Mouse (Mus musculus) embryo, embryonic 10.5 days (tissue): ENCODE measurements around the gene Acpp.
A peak's percentile ranks its signal among the peaks of the same experiment; 100 is the strongest.

Experiments used
- DNase-seq: peaks from one replicate; pipeline ENCODE4 v3.0.0-alpha.2; 2015; ENCODE audit warnings: low spot score

Acpp gene

DNA sequence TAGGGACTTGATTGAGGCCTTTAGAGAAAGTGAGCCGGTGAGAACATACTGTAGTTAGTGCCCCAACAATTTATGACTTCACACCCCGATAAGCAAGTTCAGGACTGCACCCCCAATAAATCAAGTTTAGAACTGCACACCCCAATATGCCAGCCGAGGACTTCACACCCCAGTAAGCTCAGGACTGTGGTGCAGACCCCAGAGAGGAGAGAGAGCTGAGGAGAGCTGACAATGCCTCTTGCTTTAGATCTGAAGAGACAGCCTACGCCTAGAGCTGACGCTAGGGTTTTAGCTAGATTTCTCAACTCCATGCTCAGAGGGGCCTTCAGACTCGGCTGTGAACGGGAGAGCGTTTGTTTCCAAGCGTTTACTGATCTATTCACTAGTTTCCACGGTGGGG is 32.7 kb downstream of the Acpp start:
- no peak for DNase-seq

DNA sequence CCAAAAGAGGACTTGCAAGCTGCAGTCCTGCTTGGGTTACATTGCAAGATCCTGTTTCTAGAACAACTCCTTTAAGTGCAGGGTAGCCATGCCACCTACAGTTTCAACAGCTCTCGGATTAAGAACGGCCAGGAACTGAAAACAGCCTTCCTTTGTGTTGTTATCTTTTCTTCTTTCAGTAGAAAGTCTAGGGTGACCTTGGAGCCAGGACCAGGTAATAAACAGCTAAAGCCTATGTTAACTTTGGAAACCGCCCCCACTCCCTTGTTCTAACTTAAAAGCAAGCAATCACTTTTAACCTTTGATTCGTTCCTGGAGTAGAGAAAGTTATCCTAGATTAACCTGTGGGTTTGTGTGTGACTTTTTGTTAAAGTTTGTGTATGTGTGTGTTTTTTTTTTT is 33.2 kb downstream of the Acpp start:
- DNase-seq: no peak

DNA sequence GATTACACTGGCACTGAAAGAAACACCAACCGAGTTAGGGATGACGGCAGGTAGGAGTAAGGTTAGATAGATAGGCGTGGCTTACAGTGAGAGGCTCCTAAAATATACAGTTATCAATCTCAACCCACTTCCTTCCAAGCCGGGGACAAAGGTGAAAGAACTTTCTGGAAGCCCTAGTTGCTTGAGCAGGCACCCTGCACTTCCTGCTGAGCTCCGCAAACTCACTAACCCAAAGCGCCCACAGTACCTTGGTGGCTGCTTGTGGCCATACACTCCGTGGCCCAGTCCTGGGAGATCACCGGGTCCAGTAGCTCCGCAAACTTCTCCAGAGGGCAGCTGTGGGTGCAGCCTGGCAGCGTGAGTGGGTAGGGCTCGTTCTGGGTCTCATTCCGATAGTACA is 37.0 kb downstream of the Acpp start:
- no peak for DNase-seq

DNA sequence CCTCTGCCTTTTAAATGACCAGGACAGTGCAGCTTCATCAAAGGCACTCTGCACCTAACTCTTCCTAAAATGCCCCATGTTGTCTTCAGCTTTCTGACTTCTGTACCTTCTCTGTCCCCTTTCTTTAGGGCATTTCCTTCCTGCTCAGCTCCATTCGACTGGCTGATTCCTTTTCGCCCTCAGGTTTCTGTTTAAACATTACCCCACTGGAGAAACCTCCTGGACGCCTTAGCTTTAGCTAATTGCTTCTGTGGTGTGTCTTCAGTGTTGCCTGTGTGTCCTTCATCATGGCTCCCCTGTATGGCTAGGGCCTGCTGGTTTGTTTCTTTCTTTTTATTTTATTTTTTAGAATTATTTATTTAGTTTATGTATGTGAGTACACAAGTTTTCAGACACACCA is 40.5 kb downstream of the Acpp start:
- no peak for DNase-seq

DNA sequence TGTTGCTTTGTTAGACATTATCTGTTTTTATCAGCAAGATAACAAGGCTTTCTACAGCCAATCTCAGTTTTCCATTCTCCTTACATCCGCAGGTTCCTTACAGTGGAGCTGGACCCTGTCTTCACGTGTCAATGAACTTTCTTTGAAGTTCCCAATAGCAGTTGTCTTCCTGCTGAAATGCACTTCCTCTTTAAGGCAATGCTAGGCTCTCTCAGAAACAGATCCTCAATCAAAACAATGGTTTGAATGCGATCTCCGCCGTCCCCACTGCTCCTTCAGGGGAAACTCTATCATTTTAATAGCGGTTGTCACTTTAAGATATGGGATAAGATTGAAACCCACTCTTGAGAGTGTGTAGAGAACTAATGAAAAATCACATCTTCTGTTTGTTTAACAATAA is 52.6 kb downstream of the Acpp start:
- no peak for DNase-seq

DNA sequence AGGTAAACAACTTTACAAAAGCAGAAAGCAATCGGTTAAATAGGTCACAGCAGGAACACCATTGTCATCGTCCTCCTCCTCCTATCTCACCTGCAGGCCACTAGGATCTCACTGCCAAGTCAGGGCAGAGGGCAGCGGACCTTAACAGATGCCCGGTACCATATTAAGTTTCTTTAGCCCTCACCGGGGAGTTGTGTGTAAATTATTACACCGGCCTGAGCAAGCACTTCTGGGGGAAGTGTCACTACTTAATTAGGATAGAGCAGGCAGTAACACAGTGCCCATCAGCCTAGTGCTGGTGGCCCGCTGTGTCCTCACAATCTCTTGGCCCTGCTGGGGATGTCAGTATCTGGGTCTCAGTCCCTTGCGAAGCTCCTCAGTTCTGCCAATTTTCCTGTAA is 55.0 kb downstream of the Acpp start:
- DNase-seq: no peak

DNA sequence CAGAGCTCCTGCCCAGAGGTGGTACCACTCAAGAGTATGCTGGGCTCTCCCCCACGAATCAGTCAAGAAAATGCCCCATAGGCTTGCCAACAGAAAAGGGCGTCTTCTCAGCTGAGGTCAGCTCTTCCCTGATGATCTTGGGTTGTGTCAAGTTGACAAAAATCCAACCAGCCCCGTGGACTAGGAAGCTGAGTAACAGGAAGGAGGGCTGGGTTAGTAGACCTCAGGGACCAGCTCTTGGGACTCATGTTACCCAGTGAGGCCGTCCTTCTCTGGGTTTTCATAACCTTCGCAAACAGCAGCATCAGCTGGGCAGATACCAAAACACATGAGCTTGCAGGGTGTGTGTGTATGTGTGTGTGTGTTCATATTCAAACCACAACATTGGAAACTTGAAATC is 55.8 kb downstream of the Acpp start:
- no peak for DNase-seq

DNA sequence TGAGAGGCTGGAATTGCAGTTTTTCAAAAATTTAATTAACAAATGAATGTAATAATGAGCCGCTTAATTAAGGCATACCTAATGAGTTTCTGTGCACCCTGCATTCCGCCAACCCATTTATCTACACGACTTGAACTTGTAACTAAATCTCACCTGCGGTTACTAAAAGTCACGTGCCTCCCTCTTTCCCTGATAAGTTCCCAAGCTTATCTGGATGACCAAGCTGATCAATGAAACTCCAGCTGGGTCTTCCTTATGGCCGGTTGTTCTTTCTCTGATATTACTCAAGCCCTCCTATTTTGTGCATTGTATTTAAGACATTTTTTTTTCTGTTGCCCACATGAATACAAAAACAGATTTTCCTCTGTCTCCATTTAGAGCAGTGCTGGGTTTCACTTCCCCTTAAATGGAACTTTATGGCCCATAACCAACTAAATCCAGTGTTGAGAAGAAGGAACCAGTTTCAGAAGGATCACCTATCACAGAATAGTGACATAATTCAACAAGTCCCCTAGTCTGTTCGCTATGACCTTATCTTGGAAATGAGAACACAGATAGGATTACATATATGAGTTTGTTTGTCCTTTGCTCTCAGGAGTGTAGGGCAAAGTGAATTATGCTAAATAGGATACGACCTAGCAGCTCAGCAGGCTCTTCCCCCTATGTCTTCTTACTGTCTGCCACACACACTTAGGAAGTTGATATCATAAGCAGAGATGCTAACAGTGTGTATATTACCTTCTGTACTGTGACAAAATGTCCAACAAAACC is 56.6 kb downstream of the Acpp start:
- no peak for DNase-seq

DNA sequence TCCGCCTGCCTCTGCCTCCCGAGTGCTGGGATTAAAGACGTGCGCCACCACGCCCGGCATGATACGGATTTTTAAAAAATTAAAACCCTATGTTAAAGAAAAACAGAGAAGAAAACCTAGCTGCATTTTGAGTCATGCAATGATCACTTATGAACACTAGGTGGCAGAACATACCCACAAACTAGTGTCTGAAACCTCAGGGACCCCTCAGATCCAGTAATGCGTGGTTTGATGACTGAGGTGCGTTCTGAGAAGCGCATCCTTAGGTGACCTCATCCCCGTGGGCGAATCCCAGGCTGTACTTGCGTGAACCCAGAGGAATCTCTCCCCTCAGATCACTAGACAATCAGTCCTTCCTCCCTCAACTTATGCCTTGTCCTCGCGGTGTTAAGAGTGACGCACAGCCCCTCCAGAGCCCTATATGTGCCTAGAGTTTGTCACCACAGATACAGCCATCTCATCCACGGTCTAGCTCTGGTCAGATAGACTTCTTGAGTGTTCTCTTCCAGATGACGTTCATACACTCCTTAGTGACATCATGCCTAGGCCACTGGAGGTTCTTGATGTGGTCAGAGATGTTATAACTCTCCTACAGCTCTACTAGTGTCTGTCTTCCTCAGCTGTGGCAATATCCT is 59.9 kb downstream of the Acpp start:
- DNase-seq: peak; percentile 78

DNA sequence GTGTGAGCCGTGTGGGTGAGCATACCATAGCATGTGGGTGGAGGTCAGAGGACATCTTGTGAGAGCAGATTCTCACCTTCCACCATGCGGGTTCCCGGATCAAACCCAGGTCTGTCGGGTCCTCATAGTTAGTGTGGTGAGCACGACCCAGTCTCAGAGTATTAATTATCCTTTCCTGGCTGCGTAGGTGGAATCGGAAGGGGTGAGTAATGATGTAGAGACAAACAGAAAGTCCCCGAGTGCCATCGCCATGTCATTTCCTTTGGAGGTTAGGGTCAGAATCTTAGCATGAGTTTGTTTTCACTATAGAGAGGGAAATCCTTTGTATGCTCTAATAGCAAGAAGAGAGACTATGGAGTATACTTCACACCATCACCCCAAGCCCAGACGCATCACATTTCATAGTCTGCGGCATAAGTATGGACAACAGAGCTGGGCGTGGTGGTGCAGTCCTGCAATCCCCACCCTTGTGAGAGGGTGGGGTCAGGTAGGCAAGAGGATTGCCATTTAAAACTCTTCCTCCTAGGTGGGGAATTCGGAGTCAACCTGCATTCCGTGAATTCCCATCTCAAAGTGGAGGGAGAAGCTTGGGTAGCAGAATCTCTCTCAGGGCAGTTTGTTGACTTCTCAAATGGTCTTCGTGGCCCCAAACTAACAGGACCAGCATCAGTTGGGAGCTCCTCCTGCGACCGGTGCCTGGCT is 62.3 kb downstream of the Acpp start:
- no peak for DNase-seq

DNA sequence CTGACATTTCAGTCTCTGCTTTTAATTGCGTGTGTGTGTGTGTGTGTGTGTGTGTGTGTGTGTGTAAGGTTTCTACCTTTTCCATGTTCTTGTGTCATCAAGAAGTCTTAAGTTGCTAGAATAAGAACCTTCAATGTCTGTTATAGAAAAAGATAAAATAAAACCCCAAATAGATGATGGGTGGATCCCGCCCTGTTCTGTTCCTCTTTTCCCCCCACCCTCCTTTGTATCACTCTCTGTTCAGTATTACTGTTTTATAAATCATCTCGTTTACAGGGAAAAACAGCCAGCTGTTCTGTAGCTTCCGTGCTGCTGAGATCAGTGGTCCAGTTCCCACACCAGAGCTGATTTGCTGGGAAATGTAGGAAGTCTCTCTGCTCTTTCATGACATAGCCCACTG is 65.5 kb downstream of the Acpp start:
- no peak for DNase-seq

DNA sequence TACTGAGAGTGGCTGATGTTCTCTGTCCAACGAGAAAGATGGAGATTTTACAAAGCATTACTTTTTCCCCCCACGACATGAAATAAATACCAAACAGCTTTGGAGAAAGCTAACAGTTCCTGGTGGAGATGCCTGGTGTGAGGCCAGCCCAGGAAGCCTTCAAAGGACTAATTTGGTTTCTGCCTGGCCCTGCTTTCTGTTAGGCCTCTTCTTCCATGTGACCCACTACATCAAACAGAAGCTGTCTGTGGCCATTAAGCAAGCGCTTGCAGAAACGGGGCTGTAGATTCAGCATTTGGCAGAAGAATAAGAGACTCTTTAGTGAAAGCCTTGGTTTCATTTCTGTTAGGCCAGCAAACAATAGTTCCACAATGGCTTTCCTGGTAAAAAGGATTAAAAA is 65.9 kb downstream of the Acpp start:
- DNase-seq: no peak

DNA sequence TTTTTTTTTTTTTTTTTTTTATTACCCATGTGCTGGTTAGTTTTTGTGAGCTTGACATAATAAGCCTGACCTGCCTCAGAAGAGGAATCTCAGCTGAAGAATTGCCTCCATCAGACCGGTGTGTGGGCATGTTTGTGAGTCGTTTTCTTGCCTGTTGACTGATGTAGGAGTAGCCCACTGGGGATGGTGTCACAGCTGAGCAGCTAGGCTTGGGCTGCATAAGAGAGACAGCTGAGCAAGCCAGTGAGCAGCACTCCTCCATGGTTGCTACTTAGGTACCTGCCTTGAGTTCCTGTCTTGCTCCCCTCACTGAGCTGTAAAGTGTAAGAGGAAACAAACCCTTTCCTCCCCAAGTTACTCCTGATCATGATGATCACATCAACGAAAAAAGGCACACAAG is 67.6 kb downstream of the Acpp start:
- no peak for DNase-seq

DNA sequence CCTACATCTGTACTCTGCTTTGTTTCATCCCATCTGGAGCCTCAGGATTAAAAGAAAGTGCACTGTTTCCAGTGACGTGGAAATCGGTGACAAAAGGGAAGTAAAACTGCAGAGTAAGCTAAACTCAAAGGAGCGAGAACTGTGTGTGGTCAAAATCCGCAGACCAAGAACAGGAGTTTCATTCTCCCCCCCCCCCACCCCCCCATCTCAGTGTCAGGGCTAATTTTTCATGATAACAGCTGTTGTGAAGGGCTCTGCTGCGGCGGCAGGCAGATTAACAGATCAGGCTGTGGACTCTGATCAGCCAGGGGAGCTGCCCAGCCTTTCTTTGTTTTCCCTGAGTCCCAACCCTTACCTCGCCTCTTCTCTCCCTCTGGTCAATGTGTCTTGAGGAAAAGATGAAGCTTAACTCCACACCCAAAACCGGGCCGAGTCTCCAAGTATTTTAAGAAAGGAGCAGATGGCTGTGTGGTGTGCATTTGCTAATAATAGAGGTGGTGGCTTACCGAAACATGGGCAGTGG is 68.1 kb downstream of the Acpp start:
- no peak for DNase-seq

DNA sequence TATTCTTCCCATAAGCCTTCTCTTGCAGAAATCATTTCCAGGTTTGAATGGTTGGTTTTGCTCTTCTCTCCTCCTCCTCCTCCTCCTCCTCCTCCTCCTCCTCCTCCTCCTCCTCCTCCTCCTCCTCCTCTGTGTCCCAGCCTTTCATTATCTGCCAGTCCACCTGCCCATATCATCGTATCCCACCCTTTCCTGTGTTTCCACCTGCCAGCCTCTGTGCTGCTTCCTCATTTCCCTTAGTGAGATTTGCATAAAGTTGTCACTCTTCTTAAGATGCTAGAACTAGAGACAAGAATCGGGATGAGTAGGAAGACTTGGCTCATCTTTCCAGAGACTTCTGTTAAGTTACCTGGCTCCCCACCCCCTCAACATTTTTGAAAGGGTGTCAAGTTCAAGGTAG is 73.0 kb downstream of the Acpp start:
- DNase-seq: no peak

DNA sequence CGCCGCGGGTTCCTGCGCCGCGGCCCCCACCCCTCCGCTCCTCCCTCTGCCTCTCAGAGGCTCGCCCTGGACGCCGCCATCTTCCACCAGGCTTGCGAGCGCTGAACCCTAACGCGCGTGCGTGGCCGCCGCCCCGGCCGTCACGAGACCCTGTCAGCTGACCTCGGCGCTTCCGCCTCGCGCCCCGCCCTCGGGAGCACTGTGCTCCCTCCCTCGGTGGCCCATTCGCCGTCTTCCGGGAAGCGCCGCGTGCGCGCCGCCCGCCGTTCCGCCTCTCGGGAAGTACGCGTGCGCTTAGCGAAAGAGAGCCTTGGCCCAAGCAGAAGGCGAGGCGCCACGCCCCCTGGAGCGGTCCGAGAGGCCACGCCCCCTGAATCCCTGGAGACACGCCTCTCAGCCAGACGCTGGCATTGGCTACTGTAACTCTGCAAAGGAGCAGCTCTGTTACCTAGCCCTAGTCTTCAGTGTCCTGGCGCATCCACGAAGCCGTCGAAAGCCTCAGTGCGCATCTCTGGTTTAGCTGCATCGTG is 74.7 kb downstream of the Acpp start, which contains the start of gene Dnajc13:
TSS of gene Dnajc13 (minus strand) at position 108 of the 530 bp plus-strand sequence.
- DNase-seq: peak; percentile 96

DNA sequence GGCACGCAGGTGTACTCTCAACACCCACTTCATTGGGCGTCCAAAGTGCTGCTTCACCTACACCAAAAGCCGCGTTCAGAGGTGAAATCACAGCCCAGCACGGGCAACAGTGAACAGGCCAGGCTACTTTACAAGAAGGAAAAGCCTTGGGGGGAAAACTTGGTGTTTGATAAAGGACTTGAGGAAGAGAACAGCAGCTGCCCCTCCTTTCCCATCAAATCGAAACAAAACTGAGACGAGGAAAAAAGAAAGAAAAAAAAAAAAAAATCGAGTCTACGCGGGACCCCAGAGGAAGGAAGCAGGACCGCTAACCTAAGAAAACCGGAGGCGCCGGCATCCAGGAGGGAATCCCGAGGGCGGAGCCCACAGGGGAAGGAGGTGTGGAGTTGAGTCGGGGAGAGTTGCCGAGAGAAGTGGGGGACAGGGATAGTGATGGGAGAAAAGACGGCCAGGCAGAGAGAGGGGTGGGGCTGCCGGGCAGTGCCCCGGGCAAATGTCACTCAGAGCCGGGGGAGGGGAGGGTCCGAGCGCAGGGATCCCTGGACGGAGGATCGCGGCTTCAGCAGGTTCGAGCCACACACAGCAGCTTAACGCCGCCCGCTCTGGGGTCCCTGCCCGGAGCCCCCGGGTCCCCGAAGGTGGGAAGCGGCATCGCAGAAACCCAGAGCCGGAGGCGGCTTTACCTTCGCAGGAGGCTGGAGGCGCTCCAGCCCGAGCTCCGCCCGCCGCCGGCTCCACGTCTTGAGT is 75.4 kb downstream of the Acpp start:
- DNase-seq: peak; percentile 63

DNA sequence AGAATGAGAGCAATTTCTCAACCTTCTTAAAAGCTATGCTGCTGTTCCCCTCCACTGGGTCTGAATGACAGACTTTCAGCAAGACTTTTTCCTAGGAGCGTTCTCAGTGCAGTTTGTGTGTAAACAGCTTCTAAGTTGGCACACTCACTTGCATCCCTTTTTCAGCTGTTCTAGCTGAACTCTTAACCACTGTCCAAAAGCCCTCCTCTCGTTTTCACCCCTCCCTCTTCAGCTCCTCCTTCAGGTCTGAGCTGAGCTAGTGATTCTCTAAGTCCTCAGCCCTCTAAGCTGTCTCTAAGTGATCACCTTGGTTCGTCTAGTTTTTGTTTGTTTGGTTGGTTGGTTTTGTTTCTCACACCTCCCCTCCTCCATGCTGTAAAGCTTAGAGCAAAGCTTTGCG is 77.2 kb downstream of the Acpp start:
- DNase-seq: no peak

DNA sequence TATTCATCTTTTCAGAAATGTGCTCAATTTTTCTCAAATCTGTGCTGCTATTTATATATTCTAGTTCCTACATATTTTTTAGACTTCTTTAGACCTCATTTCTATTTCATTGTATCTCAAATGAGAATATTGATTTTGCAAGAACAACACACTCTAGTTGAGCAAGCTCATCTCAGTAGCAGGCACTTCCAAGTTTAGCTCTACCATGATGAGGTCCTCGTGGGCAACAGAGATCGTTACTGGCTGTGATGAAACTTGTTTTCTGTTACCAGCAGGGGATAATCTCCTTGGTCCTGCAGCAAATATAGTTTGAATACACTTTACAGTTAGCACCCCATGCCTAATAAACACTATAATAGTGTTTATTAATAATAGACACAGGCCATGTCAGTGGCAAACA is 81.5 kb downstream of the Acpp start:
- DNase-seq: no peak

DNA sequence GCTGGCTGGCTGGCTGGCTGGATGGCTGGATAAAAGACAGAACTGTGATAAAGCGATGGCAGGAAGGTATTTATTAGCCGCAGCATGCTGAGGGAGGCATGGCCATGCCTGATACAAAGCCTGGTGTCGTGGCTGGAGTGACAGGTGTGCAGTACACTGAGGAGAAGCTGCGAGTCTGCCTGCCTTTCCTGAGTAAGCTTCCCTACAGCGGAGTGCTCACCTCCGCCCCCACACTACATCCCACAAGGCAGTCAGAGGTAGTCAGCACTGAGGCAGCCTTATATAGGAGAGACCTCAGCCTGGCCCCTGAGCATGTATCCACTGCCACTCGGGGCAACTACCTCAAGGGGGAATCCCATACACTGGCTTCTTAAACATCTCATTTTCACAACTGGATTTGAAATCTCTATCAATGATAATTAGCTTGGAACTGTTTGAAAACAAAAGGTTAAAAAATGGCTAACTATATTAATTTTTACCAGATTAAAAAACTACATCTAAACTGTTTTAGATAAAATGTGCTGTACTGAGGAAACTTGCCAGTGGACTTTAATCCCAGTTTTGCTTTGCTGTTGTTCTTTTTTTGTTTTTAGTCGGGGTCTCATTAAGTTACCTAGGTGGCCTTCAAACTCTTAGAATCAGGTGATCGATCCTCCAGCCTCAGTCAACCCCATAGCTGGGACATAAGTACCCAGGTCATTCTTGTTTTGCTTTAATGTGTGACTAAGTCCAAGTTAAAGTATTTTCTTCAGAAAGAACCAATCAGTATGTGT is 83.0 kb downstream of the Acpp start:
- no peak for DNase-seq

DNA sequence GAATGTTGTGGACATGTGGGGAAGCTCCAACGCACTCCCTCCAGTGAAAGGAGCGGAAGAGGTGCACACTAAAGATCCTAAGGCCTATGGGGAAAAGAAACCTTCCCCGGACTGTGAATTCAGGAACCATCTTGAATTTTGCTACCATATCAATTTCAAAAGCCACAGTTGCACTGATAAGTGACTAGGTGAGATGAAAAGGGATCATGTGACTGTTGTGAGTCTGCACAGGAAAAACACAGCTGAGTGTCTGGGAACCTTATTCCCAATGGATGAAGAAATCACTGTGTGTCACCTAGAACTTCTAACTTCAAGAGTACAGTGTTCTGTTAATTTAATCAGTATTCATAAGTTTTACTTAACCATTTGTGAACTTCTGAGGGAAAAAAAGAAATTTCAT is 84.9 kb downstream of the Acpp start:
- DNase-seq: no peak
